Mouse (Mus musculus) naive thymus-derived CD4-positive, alpha-beta T cell, adult 2 months (primary cell): ENCODE results near the gene Tlr6.

Experiments used
- DNase-seq: peaks from one replicate; pipeline ENCODE4 v3.0.0-alpha.2; 2011; ENCODE audit warnings: low read depth

Gene Tlr6

GRCm38 (mm10) chr5:64932215-64932614 lies 27.7 kb downstream of the Tlr6 start:
- no peak for DNase-seq

DNA sequence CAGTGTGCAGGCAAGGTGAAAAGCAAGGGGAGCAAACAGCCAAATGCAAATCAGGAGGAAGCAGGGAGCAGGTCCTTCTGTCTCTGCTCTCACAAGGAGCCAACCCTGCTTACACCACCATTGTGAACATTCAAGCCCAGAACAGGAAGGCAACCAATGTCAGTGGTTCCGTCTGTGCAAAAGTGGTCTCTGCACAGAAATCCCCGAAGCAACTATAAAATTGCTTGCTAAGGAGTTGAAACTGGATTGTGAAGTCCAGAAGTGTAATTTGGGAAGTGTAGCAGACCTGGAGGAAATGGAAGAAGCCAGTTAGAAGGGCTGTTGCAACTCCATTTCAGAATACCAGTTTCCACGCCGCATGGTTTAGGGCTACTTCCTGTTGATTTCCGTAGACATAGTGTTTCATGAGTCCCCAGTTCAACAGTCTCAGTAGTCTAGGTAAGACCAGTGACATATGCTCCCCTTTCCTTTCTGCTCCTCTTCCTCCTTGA lies 37.0 kb downstream of the Tlr6 start:
- DNase-seq = peak; percentile 65

DNA sequence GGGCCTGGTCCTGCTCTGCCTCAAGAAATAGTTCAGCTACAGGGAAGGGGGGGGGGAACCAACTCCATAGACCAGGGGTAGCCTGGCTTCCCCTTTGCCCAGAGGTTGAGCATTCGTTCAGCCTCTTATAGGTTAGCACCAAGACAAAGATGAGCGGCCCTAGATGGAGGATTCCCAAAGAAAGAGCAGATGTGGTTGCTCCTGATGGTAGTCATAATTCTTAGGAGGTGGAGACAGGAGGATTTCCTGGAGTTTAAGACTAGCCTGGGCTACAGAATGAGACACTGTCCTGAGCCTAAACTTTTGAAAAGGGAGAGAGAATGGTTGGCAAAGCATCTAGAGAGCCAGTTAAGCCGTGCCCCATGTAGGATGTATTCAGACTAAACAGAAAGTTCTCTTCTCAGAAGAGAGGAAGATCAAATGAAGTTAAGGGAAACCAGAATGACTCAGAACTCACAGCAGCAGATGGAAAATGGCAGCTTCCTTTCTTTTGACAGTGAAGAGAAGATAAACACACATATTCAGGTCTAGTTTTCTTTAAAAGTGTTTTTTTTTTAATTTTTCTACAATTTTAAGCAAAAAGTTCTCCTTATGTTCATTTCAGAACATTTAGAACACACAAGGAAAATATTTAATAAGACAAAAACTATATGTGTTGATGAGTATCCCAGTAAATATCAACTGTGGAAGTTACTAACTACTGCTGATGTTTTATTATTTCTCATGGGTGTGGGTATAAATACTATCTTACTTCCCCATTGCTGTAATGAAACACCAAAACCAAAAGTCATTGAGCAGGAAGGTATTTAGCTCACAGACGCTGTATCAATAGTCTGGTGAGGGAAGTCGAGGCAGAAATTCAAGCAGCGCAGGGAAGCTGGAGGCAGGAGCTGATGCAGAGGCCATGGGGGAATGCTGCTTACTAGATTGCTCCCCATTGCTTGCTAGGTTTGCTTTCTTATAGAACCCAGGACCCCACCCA lies 41.0 kb downstream of the Tlr6 start:
- DNase-seq = peak; percentile 79

GRCm38 (mm10) chr5:64917721-64918120 lies 42.2 kb downstream of the Tlr6 start:
- DNase-seq = peak; percentile 57

DNA sequence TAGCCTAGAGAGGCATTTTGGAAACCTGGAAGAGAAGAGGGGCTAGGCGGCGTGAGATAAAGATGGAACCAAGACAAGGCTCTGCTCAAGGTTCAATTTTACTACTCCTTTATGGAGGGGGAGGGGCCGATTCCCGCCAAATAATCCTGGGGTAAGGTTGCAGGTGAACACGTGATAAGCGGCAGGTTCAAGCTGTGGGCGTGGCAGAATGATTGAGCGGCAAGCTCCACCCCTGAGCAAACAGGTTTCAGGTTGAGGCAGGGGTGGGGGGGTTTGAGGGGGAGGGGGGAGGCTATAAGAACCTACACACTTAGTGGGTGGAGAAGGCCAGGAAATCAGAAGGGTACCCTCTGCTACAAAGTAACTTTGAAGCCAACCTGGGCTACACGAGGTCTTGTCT lies 42.7 kb downstream of the Tlr6 start:
- no peak for DNase-seq

- DNase-seq = no peak
Measured at GRCm38 (mm10) chr5:64908585-64909284, 51.2 kb downstream of the Tlr6 start.

GRCm38 (mm10) chr5:64907906-64908305 lies 52.0 kb downstream of the Tlr6 start:
- no peak for DNase-seq

GRCm38 (mm10) chr5:64905516-64906271 lies 54.2 kb downstream of the Tlr6 start:
- peak; percentile 88 for DNase-seq
